Mouse (Mus musculus) olfactory bulb, adult 2 months (tissue): ENCODE results near the gene Arhgef19.

Experiments
- CTCF ChIP-seq: fragments of 200-500 bp; IDR thresholded peaks from 2 replicates; pipeline ENCODE4 v1.5.1; 2012; ENCODE audit warnings: low read depth, mild to moderate bottlenecking, low read length, moderate library complexity; ENCODE audit not compliant: insufficient read depth
- POLR2A ChIP-seq: fragments of 200-500 bp; IDR thresholded peaks from 2 replicates; pipeline ENCODE4 v1.6.1; 2012; ENCODE audit warnings: mild to moderate bottlenecking, low read depth, low read length, moderate library complexity; ENCODE audit not compliant: insufficient read depth

- TF ChIP-seq CTCF (no peak), POLR2A (no peak)
These were observed 7.7 kb downstream of the Arhgef19 start for GRCm38 (mm10) chr4:141246998-141247350.
